Mouse (Mus musculus) hindbrain, embryonic 16.5 days (tissue): ENCODE results near the gene Lsm6. TPM values are rescaled to one million over a fixed set of nuclear protein-coding genes. Genes with fewer than 3 reads are reported as not detected.

Source experiments
- ATAC-seq: fragments of 200-750 bp; cut with Nextera tagmentation; 2 replicates; pipeline ENCODE4 v1.8.0; 2017; ENCODE audit warnings: moderate TSS enrichment, moderate library complexity
- H3K27ac ChIP-seq: fragments of 300-500 bp; sonication (generic); 2 replicates; pipeline ENCODE4 v1.5.1; 2014; ENCODE audit warnings: low read depth, mild to moderate bottlenecking, control low read depth, low read length, moderate library complexity
- H3K27me3 ChIP-seq: fragments of 300-500 bp; sonication (generic); replicated peaks from 2 replicates; pipeline ENCODE4 v1.6.1; 2014; ENCODE audit warnings: low read length; ENCODE audit not compliant: control insufficient read depth, insufficient read depth
- H3K36me3 ChIP-seq: fragments of 300-500 bp; sonication (generic); 2 replicates; pipeline ENCODE4 v1.6.1; 2014; ENCODE audit warnings: mild to moderate bottlenecking, low read length, moderate library complexity, mixed read lengths; ENCODE audit not compliant: control insufficient read depth, insufficient read depth
- H3K4me1 ChIP-seq: fragments of 300-500 bp; sonication (generic); 2 replicates; pipeline ENCODE4 v1.6.1; 2014; ENCODE audit warnings: low read depth, low read length; ENCODE audit not compliant: control insufficient read depth, insufficient read depth
- H3K4me2 ChIP-seq: fragments of 300-500 bp; sonication (generic); 2 replicates; pipeline ENCODE4 v1.6.1; 2014; ENCODE audit warnings: mild to moderate bottlenecking, low read length, control low read depth, moderate library complexity
- H3K4me3 ChIP-seq: fragments of 300-500 bp; sonication (generic); 2 replicates; pipeline ENCODE4 v1.5.1; 2014; ENCODE audit warnings: mild to moderate bottlenecking, low read length, control low read depth, moderate library complexity
- H3K9ac ChIP-seq: fragments of 300-500 bp; sonication (generic); 2 replicates; pipeline ENCODE4 v1.6.1; 2014; ENCODE audit warnings: low read depth, mild to moderate bottlenecking, control low read depth, low read length, moderate library complexity
- H3K9me3 ChIP-seq: fragments of 300-500 bp; sonication (generic); 2 replicates; pipeline ENCODE4 v1.6.1; 2014; ENCODE audit warnings: mild to moderate bottlenecking, low read length, moderate library complexity; ENCODE audit not compliant: control insufficient read depth
- WGBS: fragments of 180-500 bp; shearing (Covaris S2); extraction: QIAGEN DNeasy Blood & Tissue Kit; methylation state at CpG from one replicate; pipeline ENCODE4 v1.1.7; 2014; 5-methylcytosine and 5-hydroxymethylcytosine counted together
- polyA plus RNA-seq: library from polyadenylated mRNA; unstranded; fragments of >200 nt; fragmentation: Nextera tagmentation; extraction: Ambion mirVana; gene quantifications from 2 replicates; pipeline ENCODE4 v1.2.1, GENCODE M21; 2015

The Lsm6 gene
- polyA plus RNA-seq: 133 and 139 TPM in 2 replicates

GRCm38 (mm10) chr8:78820673-78821310 lies at the start of gene Lsm6:
TSS of gene Lsm6 (minus strand) at chr8:78821140.
- Histone ChIP-seq H3K4me2 (peak within 1 kb of the TSS; percentile 66), H3K9ac (peak within 1 kb of the TSS; percentile 96), H3K36me3 (no peaks in the 10 kb centered on the region), H3K27ac (peak within 1 kb of the TSS; percentile 97), H3K4me3 (peak within 1 kb of the TSS; percentile 84), H3K27me3 (no peaks in the 10 kb centered on the region), H3K9me3 (no peaks in the 10 kb centered on the region), H3K4me1 (peaks cover 6% of the 10 kb centered on the region)
- ATAC-seq: peak; percentile 96
- 0% methylated on average over 41 of the region's 70 CpGs for WGBS

- Histone ChIP-seq H3K9ac (no peak overlapping the region), H3K4me1 (no peaks in the 10 kb centered on the region), H3K27me3 (no peaks in the 10 kb centered on the region), H3K27ac (no peak overlapping the region), H3K9me3 (no peaks in the 10 kb centered on the region), H3K36me3 (no peaks in the 10 kb centered on the region), H3K4me2 (no peak overlapping the region), H3K4me3 (no peak overlapping the region)
- WGBS: 89% methylated on average over 2 of the region's 2 CpGs
- ATAC-seq: no peak
Measured at GRCm38 (mm10) chr8:78867036-78867435, 46.1 kb upstream of the Lsm6 start.

- 71% methylated on average over 1 of the region's 1 CpGs for WGBS
- H3K27ac ChIP-seq: no peak overlapping the region
- no peaks in the 10 kb centered on the region for H3K27me3 ChIP-seq
- H3K9ac ChIP-seq: no peak overlapping the region
- no peak overlapping the region for H3K4me3 ChIP-seq
- no peak overlapping the region for H3K4me2 ChIP-seq
- no peaks in the 10 kb centered on the region for H3K4me1 ChIP-seq
- H3K9me3 ChIP-seq: no peaks in the 10 kb centered on the region
- ATAC-seq: no peak
- H3K36me3 ChIP-seq: no peaks in the 10 kb centered on the region
Measured at GRCm38 (mm10) chr8:78863001-78863400, 42.1 kb upstream of the Lsm6 start.

- Histone ChIP-seq H3K27ac (no peak overlapping the region), H3K4me3 (no peak overlapping the region), H3K9ac (no peak overlapping the region), H3K9me3 (no peaks in the 10 kb centered on the region), H3K4me2 (no peak overlapping the region), H3K27me3 (no peaks in the 10 kb centered on the region), H3K4me1 (no peaks in the 10 kb centered on the region), H3K36me3 (no peaks in the 10 kb centered on the region)
- 72% methylated on average over 9 of the region's 9 CpGs for WGBS
- ATAC-seq: 0 out of 2 replicates have a peak, but pooled peaks have one; percentile 20
Measured at GRCm38 (mm10) chr8:78862046-78862445, 41.1 kb upstream of the Lsm6 start.

- Histone ChIP-seq H3K9ac (no peak overlapping the region), H3K27ac (no peak overlapping the region), H3K36me3 (no peaks in the 10 kb centered on the region), H3K9me3 (no peaks in the 10 kb centered on the region), H3K4me3 (no peak overlapping the region), H3K4me2 (no peak overlapping the region), H3K4me1 (no peaks in the 10 kb centered on the region), H3K27me3 (no peaks in the 10 kb centered on the region)
- ATAC-seq: no peak
- WGBS: 59% methylated on average over 5 of the region's 5 CpGs
Measured at GRCm38 (mm10) chr8:78860789-78861188, 39.8 kb upstream of the Lsm6 start.

- no peaks in the 10 kb centered on the region for H3K27me3 ChIP-seq
- H3K27ac ChIP-seq: no peak overlapping the region
- no peak overlapping the region for H3K4me2 ChIP-seq
- no peaks in the 10 kb centered on the region for H3K9me3 ChIP-seq
- no peak for ATAC-seq
- WGBS: 92% methylated on average over 7 of the region's 7 CpGs
- H3K36me3 ChIP-seq: no peaks in the 10 kb centered on the region
- no peak overlapping the region for H3K9ac ChIP-seq
- no peak overlapping the region for H3K4me3 ChIP-seq
- H3K4me1 ChIP-seq: no peaks in the 10 kb centered on the region
Measured at GRCm38 (mm10) chr8:78857421-78857820, 36.5 kb upstream of the Lsm6 start.

GRCm38 (mm10) chr8:78852279-78852678 lies 31.3 kb upstream of the Lsm6 start:
- Histone ChIP-seq H3K9ac (no peak overlapping the region), H3K4me2 (no peak overlapping the region), H3K27ac (no peak overlapping the region), H3K9me3 (no peaks in the 10 kb centered on the region), H3K4me1 (no peaks in the 10 kb centered on the region), H3K27me3 (no peaks in the 10 kb centered on the region; the same call in 1 of the 2 replicates), H3K36me3 (no peaks in the 10 kb centered on the region), H3K4me3 (no peak overlapping the region)
- no peak for ATAC-seq
- 90% methylated on average over 4 of the region's 4 CpGs for WGBS

- H3K4me2 ChIP-seq: no peak overlapping the region
- 86% methylated on average over 3 of the region's 3 CpGs for WGBS
- no peak overlapping the region for H3K4me3 ChIP-seq
Measured at GRCm38 (mm10) chr8:78847240-78847639, 26.3 kb upstream of the Lsm6 start.

GRCm38 (mm10) chr8:78844559-78844958 lies 23.6 kb upstream of the Lsm6 start:
- Histone ChIP-seq H3K27me3 (no peaks in the 10 kb centered on the region), H3K4me1 (no peaks in the 10 kb centered on the region), H3K4me3 (no peak overlapping the region), H3K4me2 (no peak overlapping the region), H3K36me3 (no peaks in the 10 kb centered on the region), H3K9ac (no peak overlapping the region), H3K27ac (no peak overlapping the region), H3K9me3 (no peaks in the 10 kb centered on the region)
- WGBS: 92% methylated on average over 5 of the region's 5 CpGs
- no peak for ATAC-seq

More at GRCm38 (mm10) chr8:78847240-78847639, 26.3 kb upstream of the Lsm6 start:
- H3K27ac ChIP-seq: no peak overlapping the region
- no peak for ATAC-seq
- H3K36me3 ChIP-seq: no peaks in the 10 kb centered on the region
- H3K9ac ChIP-seq: no peak overlapping the region
- no peaks in the 10 kb centered on the region; the same call in 1 of the 2 replicates for H3K27me3 ChIP-seq
- no peaks in the 10 kb centered on the region for H3K4me1 ChIP-seq
- H3K9me3 ChIP-seq: no peaks in the 10 kb centered on the region
